Mouse (Mus musculus) cerebellum, adult 9-11 months (tissue): ENCODE data around the gene Rnasek.
A peak's percentile ranks its signal among the peaks of the same experiment; 100 is the strongest.

Experiments
- DNase-seq: peaks from one replicate; pipeline ENCODE4 v3.0.0; 2022

Gene Rnasek

DNA sequence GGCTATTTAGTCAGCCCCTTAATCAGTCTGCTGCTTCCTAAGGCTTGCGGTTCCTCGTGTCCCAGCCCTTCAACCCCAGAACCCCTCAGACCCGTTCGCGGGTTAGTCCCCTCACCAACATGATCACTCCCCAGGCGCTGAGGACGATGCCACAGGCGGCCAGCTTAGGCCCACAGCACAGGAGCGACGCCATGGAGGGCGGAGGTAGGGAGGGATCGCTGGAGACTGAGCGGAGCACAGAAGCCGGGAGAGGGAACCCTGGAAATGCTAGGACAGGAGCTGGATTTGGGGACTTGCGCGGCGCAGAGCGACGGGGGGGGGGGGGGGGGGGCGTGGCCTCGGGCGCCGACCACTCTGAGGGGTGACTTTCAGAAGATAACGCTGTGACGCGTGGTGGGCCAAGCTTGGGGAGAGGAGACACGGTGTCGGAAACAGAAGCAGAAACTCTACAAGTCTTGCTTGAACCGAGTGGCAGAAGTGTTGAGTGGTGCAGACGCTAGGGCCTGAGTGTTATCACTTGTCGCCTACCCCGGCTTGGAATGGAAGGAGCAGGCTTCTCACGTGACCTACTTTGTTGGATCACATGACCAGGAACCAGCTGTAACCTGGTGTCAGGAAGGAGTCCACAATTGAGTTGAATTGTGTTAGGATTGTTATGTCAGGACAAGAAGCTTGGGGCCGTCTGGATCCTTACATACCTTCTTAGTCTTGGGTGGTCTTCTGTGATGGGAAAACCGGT, at the start of gene Rnasek, which contains the start of gene Gm21988:
Gene Rnasek, minus strand, starts transcription at position 302 of the 739 bp plus-strand sequence.
Gene Gm21988, minus strand, starts transcription at position 290 of the 739 bp plus-strand sequence.
- DNase-seq: peak; percentile 89

DNA sequence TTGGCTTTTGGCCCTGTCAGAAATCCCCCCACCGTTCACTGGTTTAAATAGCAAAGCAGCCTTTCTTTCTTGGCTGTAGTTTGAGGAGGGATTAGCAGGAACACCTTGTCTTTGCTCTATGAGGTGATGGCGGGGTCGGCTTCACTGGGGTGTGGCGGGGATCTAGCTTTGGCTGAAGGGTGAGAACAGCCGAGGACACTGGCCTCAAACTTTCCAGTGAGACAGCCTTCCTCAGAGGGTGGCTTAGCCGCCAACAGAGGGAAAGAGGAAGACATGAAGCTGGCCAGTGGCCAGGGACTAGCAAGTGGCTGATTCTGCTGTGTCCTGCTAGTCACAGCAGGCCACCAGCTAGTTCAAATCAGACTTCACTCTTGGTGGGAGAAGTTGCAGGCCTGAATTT, 49.6 kb upstream of the Rnasek start:
- no peak for DNase-seq

DNA sequence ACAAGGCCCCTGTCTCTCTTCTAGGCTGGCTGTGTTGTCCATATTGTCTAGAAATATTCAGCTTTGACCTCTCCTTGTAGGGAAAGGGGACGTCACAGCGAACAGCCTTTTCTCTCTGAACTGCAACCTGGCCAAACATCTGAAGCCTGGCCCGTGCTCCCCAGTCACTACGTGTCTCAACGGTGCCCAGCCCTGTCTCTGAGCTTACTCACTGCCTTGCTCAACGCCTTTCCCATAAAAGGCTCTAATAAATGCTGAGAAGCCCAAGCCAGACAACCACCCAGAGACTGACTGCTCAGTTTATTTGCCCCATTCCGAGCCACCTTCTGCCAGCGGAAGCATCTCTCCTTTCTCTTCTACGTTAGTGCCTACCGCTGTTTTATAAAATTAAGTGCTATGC, 48.5 kb upstream of the Rnasek start:
- DNase-seq: no peak

DNA sequence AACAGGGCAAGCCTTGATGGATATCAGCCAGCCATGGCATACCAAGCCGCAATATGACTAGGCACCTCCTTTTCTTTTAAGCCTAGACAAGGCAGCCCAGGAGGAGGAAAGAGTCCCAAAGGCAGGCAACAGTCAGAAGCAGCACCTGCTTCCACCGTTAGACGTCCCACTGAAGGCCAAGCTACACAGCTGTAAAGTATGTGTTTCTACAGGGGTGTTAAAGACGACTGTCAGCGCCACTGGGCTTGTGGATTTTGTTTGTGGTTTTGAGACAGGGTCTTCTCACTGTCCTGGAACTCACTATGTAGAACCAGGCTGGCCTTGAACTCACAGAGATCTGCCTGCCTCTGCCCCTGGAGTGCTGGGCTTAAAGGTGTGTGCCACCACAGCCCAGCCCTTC, 46.0 kb upstream of the Rnasek start:
- DNase-seq: no peak

DNA sequence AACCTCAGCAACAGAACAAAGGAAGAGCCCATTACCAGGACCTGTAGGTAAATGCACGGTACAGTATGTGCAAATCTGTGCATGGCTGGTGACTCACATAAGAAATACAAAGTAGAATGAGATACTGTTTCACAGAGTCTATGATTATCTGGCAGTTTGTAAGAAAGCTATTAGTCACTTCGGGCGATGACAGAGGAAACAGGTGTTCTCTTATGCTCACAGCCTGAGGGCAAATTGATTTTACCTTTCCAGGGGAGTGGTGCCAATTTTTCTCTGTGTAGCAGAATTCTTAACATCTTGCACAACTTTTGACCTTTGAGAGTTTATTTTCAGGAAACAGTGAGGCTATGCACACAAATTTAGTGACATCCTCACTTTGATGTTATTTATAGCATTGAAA, 45.1 kb upstream of the Rnasek start:
- DNase-seq: no peak

DNA sequence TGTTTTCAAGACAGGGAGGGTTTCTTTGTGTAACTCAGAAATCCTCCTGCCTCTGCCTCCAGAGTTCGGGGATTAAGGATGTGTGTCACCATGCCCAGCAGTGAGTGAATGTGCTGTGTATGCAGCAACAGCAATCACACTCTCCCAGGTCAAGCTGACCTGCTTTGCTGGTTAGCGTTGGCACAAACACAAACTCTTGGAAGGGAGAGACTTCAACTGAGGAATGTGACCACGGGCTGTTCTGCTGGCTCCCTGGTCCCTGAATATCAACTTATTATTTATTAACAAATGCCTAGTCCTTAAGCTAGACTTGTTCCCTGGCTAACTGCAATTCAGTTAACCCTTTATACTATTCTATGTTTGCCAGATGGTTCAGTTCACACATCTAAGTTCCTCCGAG, 44.0 kb upstream of the Rnasek start:
- DNase-seq: no peak

DNA sequence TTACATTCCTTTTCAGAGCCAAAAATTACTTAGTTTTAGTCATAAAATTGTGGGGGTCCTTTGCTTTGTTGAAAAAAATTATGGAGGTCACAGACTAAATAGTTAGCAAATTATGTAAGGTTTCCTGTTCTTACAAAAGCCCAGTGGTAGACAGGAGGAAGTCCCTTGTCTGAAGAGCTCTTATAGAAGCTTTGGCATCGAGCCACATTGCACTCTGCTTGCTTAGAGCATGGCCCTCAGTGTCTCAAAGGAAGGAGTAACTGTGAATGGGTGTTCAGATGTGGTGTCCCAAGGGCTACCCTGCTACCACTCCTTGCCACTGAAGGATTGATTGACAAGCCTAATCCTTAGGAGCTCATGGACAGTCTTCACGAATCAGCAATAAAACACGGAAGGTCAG, 40.8 kb upstream of the Rnasek start:
- no peak for DNase-seq

DNA sequence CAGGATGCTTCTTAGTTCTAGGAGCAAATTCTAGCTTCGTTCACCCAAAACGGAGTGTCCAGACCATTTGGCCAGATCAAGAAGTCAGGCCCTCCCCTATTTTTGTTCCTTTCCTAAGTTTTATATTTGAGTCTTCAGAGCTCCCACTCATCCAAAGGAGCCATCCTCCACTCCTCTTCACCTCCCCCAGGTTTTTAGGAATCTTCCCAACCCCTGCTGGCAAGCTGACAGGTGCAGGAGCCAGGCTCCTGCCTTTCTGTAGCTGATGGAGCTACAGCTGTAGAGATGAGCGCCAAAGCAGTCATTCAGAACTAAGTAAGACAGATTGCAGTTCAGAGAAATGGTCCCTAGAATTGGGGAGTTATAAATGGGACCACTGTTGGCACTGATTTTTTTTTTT, 39.3 kb upstream of the Rnasek start:
- no peak for DNase-seq

DNA sequence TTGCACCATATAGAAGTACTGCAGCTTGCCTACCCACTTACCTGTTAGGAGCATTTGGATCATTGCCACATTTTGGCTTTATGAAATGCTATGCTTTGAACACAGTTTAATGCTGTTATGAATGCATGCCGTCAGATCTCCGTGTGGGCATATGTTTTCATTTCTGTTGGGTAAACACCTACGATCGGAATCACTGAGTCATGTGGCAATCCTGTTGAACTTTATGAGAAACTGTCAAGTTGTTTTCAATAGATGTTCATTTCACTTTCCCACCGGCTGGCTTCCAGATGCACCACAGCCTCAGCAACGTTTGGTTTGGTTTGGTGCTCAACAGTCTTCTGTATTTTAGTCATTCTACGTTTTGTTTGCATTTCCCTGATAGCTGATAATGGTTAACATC, 32.0 kb upstream of the Rnasek start:
- no peak for DNase-seq

DNA sequence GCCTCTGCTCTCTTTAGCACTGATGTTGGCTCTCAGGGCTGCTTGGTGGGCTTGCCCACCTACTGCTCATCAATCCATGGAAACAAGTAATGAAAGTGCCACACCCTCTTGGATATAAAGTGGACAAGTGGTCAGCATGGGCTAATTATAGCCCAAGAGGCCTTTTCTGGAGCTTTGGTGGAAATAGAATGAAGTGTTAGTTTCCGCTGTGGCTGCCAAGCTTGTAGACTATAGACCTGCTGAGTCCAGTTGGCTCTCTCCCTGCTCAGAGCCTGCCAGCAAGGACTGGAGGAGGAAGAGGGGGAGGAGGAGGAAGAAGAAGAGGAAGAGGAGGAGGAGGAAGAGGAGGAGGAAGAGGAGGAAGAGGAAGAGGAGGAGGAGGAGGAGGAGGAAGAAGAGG, 26.8 kb upstream of the Rnasek start:
- DNase-seq: no peak

DNA sequence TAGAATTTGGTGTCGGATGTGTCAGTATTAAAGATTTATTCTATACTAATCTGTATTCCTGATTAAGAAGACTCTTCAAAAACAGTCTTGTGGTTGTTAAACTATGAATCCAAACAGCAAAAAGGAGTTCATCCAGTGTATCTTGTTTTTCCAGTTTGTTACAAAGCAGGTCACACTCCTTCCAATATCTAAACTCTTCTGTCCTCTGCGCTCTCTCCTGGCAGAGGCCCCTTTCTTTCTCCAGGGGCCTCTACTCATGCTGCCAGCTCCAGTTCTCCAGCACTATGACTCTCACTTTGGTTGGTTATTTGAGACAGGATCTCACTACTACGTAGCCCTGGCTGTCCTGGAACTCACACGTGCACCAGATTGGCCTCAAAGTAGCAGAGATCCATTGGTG, 26.2 kb upstream of the Rnasek start:
- DNase-seq: no peak

DNA sequence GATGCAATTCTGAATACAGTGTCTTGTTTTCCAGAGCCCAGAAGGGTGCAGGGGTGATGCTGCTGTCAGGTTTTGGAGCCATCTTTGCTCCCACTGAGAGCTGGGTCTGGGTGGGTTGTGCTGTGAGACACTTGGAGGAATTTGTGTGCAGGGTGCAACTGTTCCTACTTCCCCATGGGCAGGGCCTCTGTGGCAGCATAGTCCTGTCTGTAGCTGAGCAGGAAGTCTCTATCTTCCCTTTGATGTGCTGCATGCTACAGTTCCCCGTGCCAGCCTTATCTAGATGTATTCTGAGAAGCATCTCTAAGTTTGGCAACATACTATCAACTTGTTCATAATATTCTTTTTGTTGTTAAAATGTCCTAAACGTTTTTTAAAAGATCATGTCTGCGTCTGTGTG, 25.6 kb upstream of the Rnasek start:
- no peak for DNase-seq

DNA sequence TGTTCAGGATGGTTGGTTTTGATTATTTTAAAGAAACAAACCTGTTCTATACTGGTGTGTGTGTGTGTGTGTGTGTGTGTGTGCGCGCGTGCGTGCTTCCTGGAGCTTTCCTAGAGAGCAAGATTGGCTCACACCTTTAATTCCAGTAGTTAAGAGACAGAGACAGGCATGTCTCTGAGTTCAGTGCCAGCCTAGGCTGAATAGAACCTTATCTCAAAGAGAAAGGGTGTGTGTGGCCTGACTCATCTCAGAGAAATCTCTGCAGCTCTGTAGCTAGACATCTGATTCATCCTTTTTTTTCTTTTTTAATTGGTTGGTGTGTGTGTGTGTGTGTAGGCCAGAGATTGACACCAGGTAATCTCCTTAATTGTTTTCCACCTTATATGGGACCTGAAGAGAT, 19.4 kb upstream of the Rnasek start:
- DNase-seq: no peak

DNA sequence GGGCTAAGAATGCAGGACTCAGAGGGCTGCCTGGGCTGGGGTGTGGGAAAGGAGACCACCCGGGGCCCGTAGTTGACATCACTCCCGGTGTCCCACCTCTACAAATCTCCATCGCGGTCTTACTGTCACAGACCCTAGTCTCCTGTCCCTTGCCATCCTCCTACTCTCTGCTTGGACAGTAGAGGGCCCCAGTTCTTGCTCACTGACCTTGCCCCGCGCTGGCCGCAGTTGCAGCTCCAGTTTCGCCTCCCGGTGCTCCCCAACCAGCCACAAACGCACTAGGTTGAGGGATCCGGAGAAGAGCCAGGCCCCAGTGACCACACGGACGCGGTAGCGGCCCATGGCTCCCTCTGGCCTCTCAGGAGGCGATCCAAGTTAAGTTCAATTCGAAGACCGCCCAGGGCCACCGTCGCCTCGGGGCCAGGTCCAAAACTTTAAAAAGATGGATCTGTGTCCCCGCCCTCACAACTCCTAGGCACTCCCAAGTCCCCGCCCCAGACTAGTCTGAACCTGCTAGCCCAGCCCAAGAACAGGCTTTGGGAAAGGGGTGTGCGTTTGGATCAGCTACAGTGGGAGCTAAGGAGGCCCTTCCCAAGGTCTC, 15.4 kb upstream of the Rnasek start, which contains the start of gene Alox12:
Gene Alox12, minus strand, starts transcription at position 423 of the 601 bp plus-strand sequence.
- DNase-seq: no peak

DNA sequence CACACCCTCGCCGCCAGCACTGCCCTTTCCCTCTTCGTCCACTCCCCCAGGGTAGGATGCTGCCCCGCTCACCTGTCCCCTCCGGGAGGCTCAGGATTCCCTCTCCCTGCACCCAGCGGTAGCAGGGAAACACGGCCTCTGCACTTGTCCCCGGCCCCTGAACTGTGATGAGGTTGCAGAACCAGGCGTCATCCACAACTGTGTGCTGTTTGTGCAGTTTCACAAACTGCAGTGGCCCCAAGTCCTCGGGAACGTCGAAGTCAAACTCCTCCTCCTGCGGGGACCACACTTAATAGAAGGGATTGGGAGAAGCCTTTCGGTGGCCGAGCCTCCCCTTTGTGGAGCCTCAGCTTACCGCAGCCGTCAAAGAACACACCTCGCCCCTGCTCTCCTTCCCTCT, 14.7 kb upstream of the Rnasek start:
- DNase-seq: no peak

DNA sequence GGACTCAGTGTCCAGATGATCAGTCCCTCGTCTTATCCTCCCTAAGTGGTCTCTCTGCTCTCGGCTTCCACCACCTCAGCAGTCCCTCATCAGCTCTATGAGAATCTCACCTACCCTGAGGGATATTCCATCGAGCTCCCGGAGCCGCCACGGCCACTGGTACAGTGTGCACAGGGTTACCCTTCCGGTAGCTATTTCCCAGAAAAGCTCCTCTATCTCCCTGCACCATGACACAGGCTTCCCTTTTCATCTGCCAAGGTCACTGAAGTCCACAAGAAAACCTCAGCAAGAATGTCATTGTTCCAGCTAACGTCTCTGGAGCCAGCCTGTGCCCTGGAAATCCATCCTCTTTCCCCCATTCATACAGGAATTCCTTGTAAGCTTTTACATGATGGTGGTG, 12.2 kb upstream of the Rnasek start:
- no peak for DNase-seq

DNA sequence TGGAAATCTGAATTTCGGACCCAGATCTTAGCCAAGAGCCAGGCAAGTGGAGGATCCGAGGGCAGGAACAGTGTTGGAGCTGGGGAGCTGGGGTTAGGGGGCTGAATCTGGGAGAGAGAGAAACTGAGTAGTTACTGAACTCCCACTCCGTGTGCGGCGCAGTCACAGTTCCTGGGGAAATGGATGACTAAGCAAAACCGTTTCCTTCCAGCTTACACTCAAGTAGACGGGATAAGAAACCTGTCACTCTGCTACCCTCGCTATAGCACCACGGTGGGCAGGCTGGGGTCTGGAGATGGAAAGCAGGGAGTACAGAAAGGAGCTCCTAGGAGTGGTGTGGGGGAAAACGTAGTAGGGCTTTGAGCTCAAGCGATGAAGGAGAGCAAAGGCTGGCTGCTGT, 10.5 kb upstream of the Rnasek start:
- no peak for DNase-seq

DNA sequence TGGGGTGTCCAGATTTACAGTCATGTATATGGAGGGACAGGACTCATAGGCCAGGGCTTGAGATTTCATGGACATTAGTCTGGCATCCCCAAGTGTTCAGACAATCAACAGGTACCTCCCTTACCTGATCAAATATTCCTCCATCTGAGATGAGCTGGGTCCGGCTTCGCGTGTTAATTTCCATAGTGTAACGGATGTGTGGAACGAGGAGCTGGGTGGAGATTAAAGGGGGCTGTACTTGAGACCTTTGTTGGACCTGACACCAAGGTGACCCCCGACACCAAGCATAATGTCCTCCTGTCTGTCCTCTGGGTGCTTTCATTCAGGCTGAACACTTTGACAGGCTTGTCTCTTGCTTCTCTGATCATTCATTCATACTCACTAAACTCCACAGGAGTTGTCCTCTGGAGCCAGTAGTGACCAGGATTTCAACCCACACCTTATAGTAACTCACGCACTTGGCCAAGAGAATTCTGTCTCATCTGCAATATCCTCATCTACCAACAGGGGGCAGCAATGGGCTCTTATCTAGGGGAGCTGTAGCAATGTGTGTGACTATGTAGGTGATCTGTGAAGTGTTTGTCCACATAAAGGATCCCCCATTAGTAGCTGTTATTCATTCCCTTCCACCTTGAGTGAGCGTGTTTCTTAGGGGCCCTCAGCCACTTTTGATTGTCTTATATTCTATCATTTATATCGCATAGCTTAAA, 7.6 kb upstream of the Rnasek start:
- DNase-seq: peak; percentile 54

DNA sequence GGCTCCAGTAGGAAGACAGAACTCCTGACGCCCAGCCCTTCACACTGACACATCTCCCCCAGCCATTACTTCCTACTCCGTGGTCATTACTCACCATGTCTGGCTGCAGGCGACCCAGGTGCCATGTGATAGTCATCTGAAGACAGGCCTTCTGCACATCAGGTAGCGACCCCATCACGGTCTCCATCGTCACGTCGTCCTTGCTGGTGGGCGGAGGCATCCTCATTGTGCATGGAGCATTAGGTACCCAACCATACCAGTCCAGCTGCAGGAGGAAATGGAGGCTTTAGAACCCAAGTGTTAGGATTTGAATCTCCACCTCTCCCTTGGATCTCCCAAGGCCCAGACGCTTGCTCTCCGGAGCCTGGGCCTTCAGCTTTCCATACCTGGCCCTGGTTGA, 2.9 kb upstream of the Rnasek start:
- DNase-seq: peak; percentile 20

DNA sequence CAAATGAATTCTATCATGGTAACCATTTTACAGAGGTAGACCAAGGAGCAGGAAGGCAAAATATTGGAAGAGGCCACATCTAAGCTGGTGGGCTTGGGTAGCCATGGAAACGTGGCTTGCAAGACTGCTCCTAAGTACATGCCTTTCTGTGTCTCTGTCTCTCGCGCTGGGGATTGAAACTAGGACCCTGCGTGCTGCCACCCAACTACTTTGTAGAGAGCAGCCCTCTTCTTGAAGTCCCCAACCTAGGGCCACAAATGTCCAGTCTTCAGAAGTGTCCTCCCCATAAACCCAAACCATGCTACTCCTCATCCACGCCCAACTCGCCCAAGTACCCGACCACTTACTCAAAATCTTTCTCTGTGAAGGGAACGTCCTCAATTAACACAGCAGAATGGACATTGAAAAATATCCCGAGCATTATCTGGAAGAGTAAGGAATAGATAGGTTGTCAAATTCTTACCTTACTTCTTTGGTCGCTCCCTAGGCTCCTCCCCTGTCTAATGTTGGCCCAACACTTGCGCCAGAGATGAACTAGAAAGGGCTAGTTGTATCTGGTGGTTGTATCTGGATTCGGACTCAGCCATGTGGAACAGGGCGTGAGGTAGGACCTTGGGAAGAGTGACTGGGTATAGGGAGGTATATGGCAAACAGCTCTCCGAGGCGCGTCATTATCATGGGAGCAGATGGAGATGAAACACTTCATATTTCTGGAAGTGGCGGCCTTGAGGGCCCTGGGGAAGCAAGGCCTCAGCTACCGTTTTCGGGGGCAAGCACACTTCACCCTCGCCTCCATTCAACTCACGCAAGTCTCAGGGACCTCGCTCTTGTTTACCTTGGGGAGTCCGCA, 826 bp downstream of the Rnasek start:
- DNase-seq: peak; percentile 61

DNA sequence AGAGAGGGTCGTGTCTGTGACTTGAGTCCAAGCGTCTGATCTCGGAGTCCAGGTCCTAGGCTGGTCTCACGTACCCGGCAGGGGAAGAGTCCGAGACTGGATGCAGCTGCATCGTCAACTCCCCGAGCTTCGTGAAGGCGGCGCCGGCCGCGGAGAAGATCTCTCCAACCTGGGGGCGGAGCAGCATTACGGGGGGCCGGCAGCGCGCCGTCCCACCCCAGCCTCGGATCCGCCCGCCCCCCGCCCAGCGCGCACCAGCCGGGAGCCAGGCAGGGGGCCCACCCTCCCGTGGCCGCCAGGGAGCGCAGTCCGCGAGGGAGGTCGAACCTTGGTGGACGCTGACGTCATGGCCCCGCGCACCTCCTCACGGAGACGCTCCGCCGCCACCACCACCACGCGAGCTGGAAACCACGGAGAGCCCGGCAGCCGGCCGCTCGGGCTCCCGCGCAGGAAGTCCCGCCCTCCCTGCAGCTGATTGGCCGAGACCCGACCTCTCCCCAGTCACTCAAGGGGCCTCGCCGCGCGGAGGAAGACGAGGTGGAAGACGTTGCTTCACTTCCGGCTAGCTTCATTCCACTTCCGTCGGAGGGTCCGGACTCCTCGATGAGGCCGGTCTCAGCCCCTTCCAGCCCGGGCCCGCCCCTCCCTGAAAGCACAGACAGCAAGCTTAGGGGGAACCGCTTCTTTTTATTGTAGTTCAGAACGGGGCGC, 2.0 kb downstream of the Rnasek start, which contains the start of gene 0610010K14Rik:
Gene 0610010K14Rik, minus strand, starts transcription at position 458 of the 711 bp plus-strand sequence.
- DNase-seq: peak; percentile 99

DNA sequence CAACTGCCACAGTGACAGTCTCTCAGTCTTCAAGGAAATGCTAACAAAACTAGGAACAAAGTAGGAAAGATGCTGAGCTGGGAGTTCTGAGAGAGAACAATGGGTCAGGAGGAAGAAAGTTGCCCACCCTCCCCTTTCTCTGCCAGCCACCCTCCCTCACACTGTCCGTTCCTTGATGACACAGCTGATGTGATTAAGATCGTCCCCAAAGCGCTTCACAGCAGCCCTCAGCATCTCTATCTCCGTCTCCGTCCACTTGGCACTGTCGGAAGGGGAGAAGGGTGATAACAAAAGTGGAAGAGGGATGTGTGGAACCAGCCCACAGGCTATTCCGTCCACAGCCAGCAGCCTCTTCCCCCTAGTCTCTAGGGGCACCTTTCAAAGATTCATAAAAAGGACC, 2.9 kb downstream of the Rnasek start:
- DNase-seq: peak; percentile 60
